Mouse (Mus musculus): Measurements from ENCODE around the gene Dnajc7. TPM values are rescaled to one million over a fixed set of nuclear protein-coding genes. Genes with fewer than 3 reads are reported as not detected.

The Dnajc7 gene
- polyA plus RNA-seq, 1 experiment from 2014 or later = 184 TPM

Other genes with a start within 250 kb of the Dnajc7 start
- gene Jup, start 222.4 kb downstream of the Dnajc7 start, polyA plus RNA-seq (2015; fragmentation: Nextera tagmentation; extraction: Ambion mirVana) = 117 and 140 TPM in 2 replicates
- 48.3 and 63.1 TPM in 2 replicates for gene P3h4, start 205.3 kb downstream of the Dnajc7 start, polyA plus RNA-seq (2015; fragmentation: Nextera tagmentation; extraction: Ambion mirVana)
- 86.3 and 119 TPM in 2 replicates for gene Fkbp10, start 204.5 kb downstream of the Dnajc7 start, polyA plus RNA-seq (2015; fragmentation: Nextera tagmentation; extraction: Ambion mirVana)
- 90.2 and 104 TPM in 2 replicates for gene Nt5c3b, start 178.4 kb downstream of the Dnajc7 start, polyA plus RNA-seq (2015; fragmentation: Nextera tagmentation; extraction: Ambion mirVana)
- gene Klhl10, start 178.3 kb downstream of the Dnajc7 start, polyA plus RNA-seq (2015; fragmentation: Nextera tagmentation; extraction: Ambion mirVana) = 0.33 and 0.42 TPM in 2 replicates
- 6.9 and 8.7 TPM in 2 replicates for gene Klhl11, start 147.4 kb downstream of the Dnajc7 start, polyA plus RNA-seq (2015; fragmentation: Nextera tagmentation; extraction: Ambion mirVana)
- 49.5 and 76.6 TPM in 2 replicates for gene Acly, start 92.2 kb downstream of the Dnajc7 start, polyA plus RNA-seq (2015; fragmentation: Nextera tagmentation; extraction: Ambion mirVana)
- 0.66 TPM in 2 replicates for gene Ttc25, start 74.6 kb downstream of the Dnajc7 start, polyA plus RNA-seq (2015; fragmentation: Nextera tagmentation; extraction: Ambion mirVana)
- 17.4 and 27.6 TPM in 2 replicates for gene Cnp, start 45.3 kb downstream of the Dnajc7 start, polyA plus RNA-seq (2015; fragmentation: Nextera tagmentation; extraction: Ambion mirVana)
- 59.8 and 70.3 TPM in 2 replicates for gene Nkiras2, start 924 bp downstream of the Dnajc7 start, polyA plus RNA-seq (2015; fragmentation: Nextera tagmentation; extraction: Ambion mirVana)
- 0.09 and 0.16 TPM in 2 replicates for gene Zfp385c, start 72.3 kb upstream of the Dnajc7 start, polyA plus RNA-seq (2015; fragmentation: Nextera tagmentation; extraction: Ambion mirVana)
- 1.5 and 2.1 TPM in 2 replicates for gene Dhx58, start 84.1 kb upstream of the Dnajc7 start, polyA plus RNA-seq (2015; fragmentation: Nextera tagmentation; extraction: Ambion mirVana)
- gene Kat2a, start 92.3 kb upstream of the Dnajc7 start, polyA plus RNA-seq (2015; fragmentation: Nextera tagmentation; extraction: Ambion mirVana) = 26.5 and 36.7 TPM in 2 replicates
- gene Hspb9, start 93.7 kb upstream of the Dnajc7 start, polyA plus RNA-seq (2015; fragmentation: Nextera tagmentation; extraction: Ambion mirVana) = not detected in 2 replicates
- gene Rab5c, start 118.0 kb upstream of the Dnajc7 start, polyA plus RNA-seq (2015; fragmentation: Nextera tagmentation; extraction: Ambion mirVana) = 13.0 and 16.2 TPM in 2 replicates
- gene Kcnh4, start 139.8 kb upstream of the Dnajc7 start, polyA plus RNA-seq (2015; fragmentation: Nextera tagmentation; extraction: Ambion mirVana) = 0.10 TPM in 1 of 2 replicates, not detected in the other
- gene Hcrt, start 142.8 kb upstream of the Dnajc7 start, polyA plus RNA-seq (2015; fragmentation: Nextera tagmentation; extraction: Ambion mirVana) = not detected in 2 replicates
- gene Ghdc, start 150.8 kb upstream of the Dnajc7 start, polyA plus RNA-seq (2015; fragmentation: Nextera tagmentation; extraction: Ambion mirVana) = 5.5 and 8.1 TPM in 2 replicates
- 25.3 and 34.6 TPM in 2 replicates for gene Stat5b, start 230.6 kb upstream of the Dnajc7 start, polyA plus RNA-seq (2015; fragmentation: Nextera tagmentation; extraction: Ambion mirVana)
- 6.1 and 11.9 TPM in 2 replicates for gene Stat5a, start 239.2 kb upstream of the Dnajc7 start, polyA plus RNA-seq (2015; fragmentation: Nextera tagmentation; extraction: Ambion mirVana)

Measured in heart, embryonic 15.5 days (tissue).